Mouse (Mus musculus) adrenal gland, postnatal 25 days (tissue): Measurements from ENCODE around the gene Slfn14. TPM values are rescaled to one million over a fixed set of nuclear protein-coding genes. Genes with fewer than 3 reads are reported as not detected.
"Not testable (repeated sequence)": the region's sequence is repeated elsewhere in the genome, so short reads cannot be mapped to it uniquely, and the experiment has no call there.

Experiments
- DNase-seq: peaks from one replicate; pipeline ENCODE4 v3.0.0; 2021; ENCODE audit warnings: mixed read lengths
- total RNA-seq: library from RNA; stranded (reverse); gene quantifications from 2 replicates; pipeline ENCODE4 v1.2.3, GENCODE M21; 2021

Slfn14 gene
- total RNA-seq, 1 experiment from 2014 or later = not detected

DNA sequence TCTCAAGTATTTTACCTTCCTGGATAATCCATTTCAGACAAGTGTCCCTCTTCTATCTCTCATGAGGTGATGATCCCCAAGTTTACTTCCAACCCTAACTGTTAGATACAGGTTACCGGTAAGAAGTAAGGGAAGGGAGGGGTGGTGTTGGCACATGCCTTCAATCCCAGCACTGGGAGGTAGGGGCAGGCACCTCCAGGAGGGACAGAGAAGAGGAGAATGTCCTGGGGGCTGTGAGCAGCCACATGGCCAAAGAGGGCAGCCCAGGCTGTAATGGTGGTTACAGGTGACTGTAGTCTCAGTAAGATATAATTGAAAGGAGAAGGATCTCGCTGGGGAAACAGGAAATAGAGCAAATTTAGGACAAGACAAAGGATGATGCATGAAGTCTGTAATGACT lies 4.4 kb downstream of the Slfn14 start:
- DNase-seq = no peak

DNA sequence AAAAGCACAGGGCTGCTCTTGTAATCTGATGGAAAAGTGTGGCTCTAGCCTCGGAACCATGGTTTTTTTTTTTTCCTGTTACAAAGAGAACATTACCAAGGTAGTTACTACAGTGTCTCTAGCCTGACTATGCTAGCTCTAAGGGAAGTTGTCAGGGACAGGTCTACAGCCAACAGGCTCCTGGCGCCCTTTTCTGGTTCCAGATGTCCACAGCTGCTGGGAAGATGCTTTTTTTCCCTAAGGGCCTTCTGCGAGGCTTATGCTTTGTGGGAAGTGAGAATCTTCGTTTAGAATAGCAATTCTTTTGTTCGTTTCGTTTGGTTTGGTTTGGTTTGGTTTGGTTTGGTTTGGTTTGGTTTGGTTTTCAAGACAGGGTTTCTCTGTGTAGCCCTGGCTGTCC lies 6.8 kb downstream of the Slfn14 start:
- DNase-seq = no peak

DNA sequence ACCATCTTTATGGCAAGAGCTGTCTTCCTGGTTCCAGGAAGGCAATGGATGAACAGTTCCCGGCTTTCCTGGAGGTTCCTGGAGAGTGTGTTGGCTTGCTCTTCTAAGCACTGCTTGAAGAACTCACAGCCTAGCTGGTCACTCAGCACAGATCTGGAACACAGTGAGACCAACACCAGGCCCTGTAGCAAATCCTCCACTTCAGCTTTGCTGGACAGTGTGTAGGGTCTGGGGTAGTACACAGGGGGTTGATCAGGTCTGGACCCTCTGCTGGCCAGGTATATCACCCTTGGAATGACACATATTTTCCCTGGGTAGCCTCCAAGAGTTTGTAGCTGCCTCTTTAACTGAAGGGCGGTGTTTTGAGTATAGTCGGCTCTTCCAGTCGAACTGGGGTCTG lies 7.5 kb downstream of the Slfn14 start:
- DNase-seq = no peak

DNA sequence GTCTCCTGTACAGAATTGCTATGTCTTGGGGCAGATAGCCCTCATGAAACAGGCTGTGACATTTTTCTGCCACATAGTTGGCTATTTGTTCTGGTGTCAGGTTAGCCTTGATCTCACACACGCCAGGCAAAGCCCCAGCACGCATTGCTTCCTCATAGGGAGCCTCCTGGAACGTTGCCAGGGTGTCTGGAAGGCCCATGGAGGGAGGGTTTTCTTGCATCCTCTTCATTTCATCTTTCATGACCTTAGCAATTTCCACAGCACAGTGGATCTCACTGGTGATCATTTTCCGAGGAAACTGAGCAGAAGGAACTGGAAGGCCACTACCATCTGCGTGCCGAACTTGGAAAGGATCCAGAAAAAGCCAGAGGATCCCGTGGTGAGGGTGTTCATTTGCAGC lies 10.3 kb downstream of the Slfn14 start:
- no peak for DNase-seq

DNA sequence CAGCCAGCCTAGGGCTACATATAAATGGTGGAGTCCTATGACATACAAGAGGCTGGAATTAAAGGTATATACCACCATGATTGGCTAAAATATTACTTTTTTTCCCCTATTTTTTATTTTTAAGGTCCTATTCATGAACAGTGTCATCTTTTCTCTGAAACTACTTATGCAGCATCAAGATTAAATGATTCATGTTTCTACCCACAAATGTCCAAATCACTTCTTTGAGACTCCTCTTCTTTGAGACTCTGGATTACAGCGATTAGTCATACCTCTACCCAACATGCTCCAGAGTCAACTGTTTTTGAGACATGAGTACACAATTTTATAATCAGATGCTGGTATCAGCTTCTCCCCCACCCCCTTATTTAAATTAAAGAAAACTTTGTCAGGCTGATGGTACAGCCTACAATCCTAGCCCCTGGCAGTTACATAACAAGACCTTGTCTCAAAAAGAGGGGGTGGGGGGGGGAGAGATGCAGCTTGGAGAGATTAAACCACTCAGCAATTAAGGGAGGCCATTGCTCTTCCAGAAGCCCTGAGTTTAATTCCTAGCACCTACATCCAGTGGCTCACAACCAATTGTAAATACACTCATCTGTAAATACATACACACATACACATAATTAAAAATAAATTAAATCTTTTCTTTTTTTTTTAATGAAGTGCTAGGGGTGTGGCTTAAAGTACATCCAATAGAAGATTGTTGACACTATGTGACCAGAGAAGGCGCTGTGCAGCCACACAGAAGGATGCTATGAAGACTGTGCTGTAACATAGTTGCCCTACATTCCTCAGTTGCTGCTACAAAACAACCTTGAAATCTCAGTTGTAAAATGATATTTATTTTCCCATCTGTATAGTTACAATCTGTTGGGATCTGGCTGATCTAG lies 14.3 kb downstream of the Slfn14 start:
- no peak for DNase-seq

DNA sequence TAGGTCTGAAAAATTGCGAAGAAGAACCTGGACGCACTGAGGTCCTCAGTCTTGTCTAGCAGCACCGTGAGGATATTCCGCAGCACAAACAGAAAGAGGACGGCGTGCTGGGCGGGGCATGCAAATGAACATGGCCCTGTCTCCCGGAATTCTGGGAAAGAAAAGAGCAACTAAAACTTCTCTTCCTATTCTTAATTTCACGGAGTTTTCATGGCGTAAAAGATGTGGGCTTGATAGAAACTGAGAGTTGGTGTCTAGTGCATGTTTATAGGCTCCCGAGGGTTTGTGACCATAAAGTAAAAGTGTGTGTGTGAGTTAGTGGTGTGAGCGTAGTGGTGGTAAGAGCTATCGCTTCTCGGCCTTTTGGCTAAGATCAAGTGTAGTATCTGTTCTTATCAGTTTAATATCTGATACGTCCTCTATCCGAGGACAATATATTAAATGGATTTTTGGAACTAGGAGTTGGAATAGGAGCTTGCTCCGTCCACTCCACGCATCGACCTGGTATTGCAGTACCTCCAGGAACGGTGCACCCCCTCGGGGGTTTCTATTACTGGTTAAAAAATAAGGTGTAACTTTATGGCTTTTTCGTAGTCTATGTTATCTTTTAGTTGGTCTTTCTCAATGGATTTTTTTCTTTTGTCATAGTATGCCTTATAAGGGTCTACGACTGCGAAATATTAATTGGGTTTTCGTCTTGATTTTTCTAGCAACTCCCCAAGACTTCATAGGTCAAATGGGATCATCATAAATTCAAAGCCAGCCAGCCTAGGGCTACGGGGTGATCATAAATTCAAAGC lies 15.2 kb downstream of the Slfn14 start:
- peak; percentile 77 for DNase-seq

DNA sequence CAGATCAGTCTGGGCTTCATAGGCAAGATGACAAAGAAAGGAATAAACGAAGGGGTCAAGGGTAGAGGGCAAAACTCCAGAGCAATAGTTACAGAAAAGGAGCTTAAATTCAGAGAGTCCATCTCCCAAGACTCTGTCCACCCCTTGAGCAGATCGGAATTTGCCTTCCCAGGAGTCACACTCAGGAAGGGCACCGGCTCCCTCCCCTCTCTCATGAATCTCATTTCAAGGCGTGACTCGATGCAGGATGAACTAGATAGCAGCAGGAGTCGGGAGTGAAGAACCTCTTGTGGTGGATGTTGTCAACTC lies 15.7 kb downstream of the Slfn14 start:
- no peak for DNase-seq

DNA sequence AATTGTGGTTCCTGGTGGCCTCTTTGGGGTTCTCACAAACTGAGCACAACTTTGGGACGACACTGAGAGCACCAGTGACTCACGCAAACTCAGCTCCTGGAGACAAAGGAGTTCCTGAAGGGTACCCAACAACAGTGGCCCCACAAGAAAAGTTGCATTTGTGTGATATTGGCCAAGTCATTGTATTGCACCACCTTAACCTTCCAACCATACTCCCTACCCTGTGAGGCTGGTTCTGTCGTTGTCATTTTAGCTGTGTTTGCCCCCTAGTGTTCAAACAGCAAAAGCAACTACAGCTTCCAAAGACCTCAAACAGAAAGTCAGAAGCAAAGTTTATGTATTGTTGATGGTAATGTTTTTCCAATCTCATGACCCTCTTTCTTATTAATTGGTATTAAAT lies 23.4 kb downstream of the Slfn14 start:
- DNase-seq = no peak

DNA sequence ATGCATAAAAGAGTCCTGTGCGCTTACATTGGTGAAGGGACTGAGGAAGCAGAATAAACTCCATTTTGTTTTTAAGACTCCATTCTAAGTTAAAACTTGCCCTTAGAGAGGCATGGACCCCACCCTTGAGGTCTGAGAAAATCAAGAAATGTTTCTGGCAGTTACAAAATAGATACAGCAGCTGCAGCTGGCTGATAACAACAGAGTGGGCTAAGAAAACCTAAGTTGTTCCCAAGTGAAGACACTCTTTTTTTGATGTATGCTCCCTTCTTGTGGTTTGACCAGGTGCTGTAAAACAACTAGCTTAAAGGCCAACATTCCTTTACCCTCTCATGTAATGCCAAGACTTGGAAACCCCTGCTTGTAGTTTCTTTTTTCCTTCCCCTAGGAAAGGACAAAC lies 23.9 kb downstream of the Slfn14 start:
- no peak for DNase-seq

DNA sequence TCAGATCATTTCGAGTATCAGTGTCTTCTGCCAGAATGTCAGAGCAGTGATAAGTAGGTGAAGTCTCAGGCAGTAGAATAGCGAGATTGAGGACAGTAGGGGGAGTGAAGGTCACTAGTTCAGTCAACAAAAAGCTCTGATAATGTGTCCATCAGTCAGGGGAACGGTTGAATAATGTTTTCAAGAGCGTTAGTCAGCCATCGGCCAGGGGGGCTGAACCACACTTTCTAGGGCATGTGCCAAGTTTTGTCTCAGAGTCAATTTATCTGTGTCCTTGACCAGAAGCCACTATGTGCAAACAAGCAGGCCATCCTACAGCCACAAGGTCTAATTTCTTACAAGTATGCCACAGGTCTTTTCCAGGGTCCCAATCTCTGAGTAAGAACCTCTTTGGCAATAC lies 29.3 kb downstream of the Slfn14 start:
- DNase-seq = peak; percentile 33

DNA sequence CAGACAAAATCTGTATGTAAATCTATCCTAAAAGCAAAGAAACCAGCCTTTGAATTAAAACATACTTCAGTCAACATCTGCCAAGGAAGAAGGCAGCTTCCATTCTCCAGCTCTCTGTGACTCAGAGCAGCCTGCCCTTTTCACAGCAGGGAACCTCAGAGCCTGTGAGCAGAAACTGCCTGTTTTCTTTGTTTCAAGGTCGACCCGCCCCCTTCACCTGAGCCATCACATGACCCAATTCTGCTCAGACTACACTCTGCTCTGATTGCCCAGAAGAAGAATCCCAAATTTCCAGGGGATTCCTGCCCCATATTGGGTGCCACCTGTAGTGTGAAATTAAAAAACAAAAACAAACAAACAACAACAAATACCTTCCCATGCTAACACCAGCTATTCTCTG lies 46.7 kb downstream of the Slfn14 start:
- no peak for DNase-seq

DNA sequence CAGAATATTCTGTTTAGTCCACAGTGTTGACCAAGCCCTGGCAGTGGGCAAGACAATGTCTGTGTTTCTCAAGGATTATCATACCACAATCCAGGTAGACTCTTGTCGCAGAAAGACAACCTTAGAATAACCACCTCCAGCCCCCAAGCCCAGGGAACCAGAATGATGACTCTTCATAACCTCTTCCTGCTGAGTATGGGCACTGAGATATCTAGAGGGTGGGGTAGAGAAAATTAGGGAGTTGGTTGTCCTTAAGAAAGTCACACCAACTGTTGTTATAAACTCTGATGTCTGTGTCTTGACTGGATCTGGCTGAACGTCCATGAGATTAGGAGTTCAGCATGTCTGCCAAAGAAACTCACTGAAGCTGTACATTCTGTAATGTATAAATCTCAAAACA lies 48.1 kb downstream of the Slfn14 start:
- DNase-seq = no peak

DNA sequence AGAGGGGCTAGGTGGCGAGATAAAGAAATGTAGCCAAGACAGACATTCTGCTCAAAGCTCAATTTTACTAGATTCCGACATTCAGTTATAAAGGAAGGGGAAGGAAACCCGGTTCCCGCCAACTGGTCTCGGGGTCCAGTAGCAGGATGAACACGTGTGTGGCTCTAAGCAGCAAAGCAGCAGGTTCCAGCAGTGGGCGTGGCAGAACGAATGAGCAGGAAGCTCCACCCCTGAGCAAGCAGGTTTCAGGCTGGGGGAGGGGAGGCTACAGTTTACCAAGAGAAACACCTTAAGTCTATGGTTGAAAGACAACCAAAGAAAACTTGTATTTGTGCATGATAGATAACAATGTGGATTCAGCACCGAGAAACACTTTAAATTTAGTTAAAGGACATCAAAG lies 49.1 kb downstream of the Slfn14 start:
- not testable (repeated sequence) for DNase-seq

DNA sequence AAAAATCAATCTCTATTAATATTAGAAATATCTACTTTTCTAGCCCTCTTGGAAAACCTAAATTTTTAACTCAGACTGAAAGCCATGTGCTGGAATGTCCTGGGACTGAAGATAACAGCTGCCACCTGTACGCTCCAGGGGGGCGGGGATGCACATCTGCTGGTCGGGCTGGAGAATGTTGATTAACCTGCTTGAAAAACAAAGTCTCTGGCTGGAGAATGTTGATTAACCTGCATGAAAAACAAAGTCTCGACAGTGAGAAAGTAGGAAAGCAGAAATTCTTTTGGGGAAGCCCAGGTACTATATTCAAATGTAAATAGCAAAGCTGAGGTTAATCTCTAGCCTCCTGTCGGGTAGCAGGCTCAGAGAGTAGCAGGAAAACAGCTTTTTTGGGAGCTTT lies 52.9 kb downstream of the Slfn14 start:
- not testable (repeated sequence) for DNase-seq

DNA sequence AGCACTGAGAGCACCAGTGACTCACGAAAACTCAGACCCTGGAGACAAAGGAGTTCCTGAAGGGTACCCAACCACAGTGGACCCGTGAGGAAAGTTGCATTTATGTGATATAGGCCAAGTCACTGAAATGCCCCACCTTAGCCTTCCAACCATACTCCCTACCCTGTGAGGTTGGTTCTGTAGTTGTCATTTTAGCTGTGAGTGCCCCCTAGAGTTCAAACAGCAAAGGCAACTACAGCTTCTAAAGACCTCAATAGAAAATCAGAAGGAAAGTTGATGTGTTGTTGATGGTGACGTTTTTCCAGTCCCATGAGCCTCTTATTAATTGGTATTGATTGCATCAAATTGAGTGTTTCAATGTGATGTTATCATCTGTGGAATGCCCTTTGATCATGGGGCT lies 55.6 kb downstream of the Slfn14 start:
- DNase-seq = no peak

DNA sequence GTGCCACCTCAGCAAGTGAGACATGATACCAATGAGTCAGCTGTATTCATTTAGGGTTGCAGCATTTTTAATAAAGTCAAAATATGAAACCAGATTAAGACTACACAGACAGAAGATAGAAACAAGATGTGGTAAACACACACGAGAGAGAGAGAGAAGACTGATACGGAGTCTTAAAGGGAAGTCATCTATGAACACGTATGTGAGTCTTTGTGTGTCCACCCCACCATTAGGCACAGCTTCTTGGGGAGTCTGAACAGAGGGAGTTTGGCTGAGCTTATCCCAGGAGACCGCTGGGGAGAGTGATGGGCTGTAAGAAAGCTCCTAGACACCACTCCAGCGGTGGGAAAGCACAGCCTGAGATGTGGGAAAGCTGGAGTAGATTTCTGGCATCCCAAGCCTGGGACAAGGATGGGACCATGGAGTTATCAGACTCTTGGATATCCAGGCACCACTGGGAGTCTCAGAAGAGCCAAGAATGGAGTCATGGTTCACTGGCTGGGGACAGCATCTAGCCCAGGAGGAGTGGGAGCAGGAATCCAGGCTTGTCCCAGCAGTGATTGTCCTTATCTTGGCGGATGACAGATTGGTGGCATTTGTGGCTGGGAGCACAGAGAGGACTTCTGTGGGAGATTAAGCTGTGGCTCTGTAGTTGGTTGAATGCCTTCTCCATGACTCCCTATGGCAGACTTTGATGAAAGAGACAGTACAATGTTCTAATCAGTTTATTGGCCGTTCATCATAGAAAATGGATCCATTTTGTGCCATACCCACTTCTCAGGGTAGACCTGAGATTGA lies 58.4 kb downstream of the Slfn14 start:
- DNase-seq = no peak

DNA sequence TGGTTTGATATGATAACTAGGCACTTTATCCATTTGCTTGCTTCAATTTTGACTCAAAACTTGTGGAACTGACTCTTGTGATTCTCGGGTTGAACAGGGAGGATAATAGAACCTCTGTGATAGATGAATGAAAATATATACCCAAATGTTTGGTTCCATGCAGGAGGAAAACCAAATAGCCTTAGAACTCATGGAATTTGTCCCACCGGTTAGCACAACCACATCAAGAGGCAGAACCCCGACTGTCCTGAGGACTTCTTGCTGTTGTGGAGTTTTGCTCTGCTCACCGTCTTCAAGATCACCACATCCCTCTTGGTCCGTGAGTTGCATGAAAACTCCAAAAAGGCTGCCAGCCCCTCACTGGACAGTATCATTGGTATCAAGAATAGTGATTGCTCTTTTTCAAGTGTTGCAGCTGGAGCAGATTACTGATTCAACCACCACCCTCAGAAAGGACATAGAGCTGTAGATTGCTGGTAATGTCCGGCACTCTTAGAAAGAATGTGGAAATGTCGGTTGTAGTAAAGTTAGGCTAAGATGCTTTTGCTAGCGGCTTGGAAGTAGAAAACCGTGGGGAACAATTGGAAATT lies 61.1 kb downstream of the Slfn14 start:
- no peak for DNase-seq

Other genes with a start within 250 kb of the Slfn14 start
- gene Slfn2, start 221.6 kb downstream of the Slfn14 start, total RNA-seq = 2.4 and 4.6 TPM in 2 replicates
- not detected in 2 replicates for gene Slfn1, start 169.9 kb downstream of the Slfn14 start, total RNA-seq
- gene Slfn4, start 111.5 kb downstream of the Slfn14 start, total RNA-seq = 0.24 TPM in 1 of 2 replicates, not detected in the other
- 2.4 and 4.2 TPM in 2 replicates for gene Slfn3, start 95.4 kb downstream of the Slfn14 start, total RNA-seq
- 90.8 and 107 TPM in 2 replicates for gene Ap2b1, start 12.3 kb upstream of the Slfn14 start, total RNA-seq
- 18.1 and 18.3 TPM in 2 replicates for gene Pex12, start 15.9 kb upstream of the Slfn14 start, total RNA-seq
- 9.8 and 12.7 TPM in 2 replicates for gene Rasl10b, start 122.4 kb upstream of the Slfn14 start, total RNA-seq
- not detected in 2 replicates for gene Gas2l2, start 142.7 kb upstream of the Slfn14 start, total RNA-seq
- gene 1700020L24Rik, start 151.0 kb upstream of the Slfn14 start, total RNA-seq = 0.43 TPM in 1 of 2 replicates, not detected in the other
- 6.7 and 8.0 TPM in 2 replicates for gene Mmp28, start 176.3 kb upstream of the Slfn14 start, total RNA-seq
- 72.8 and 73.5 TPM in 2 replicates for gene Taf15, start 186.4 kb upstream of the Slfn14 start, total RNA-seq
- not detected in 2 replicates for gene Heatr9, start 235.4 kb upstream of the Slfn14 start, total RNA-seq
- 0.88 TPM in 1 of 2 replicates, not detected in the other for gene Ccl5, start 243.8 kb upstream of the Slfn14 start, total RNA-seq